Mouse (Mus musculus) activated CD4-positive, CD25-positive, alpha-beta regulatory T cell, adult 9 weeks (primary cell): ENCODE data around the gene Trank1. TPM values are rescaled to one million over a fixed set of nuclear protein-coding genes. Genes with fewer than 3 reads are reported as not detected.

Experiments used
- polyA plus RNA-seq: library from polyadenylated mRNA; unstranded; fragments of 100-300 nt; shearing (Covaris generic); gene quantifications from one replicate; pipeline ENCODE4 v1.2.1, GENCODE M21; 2017

Trank1 gene
- not detected for polyA plus RNA-seq

GRCm38 (mm10) chr9:111311031-111311842 lies at the start of gene Trank1:
Gene Trank1, plus strand, starts transcription at chr9:111311739.

GRCm38 (mm10) chr9:111271434-111272160 lies 39.9 kb upstream of the Trank1 start, which contains the start of the genes Mlh1 and Epm2aip1:
Gene Mlh1, minus strand, starts transcription at chr9:111271791.
Gene Epm2aip1, plus strand, starts transcription at chr9:111271929.

GRCm38 (mm10) chr9:111438904-111439835 lies 127.6 kb downstream of the Trank1 start, which contains the start of gene Dclk3:
Gene Dclk3, plus strand, starts transcription at chr9:111439081.

Other genes starting within 250 kb of the Trank1 start
- gene Lrrfip2, start 194.1 kb upstream of the Trank1 start, polyA plus RNA-seq, result 8.3 TPM
- gene Mlh1, start 39.9 kb upstream of the Trank1 start, polyA plus RNA-seq, result 45.7 TPM
- gene Epm2aip1, start 39.8 kb upstream of the Trank1 start, polyA plus RNA-seq, result 25.7 TPM
- not detected for gene Dclk3, start 127.3 kb downstream of the Trank1 start, polyA plus RNA-seq